Mouse (Mus musculus) megakaryocyte, embryonic 14.5 days (primary cell): ENCODE results near the gene Ly75.

ENCODE experiments used
- FLI1 ChIP-seq: IDR thresholded peaks from 2 replicates; pipeline ENCODE4 v1.6.1; 2012; ENCODE audit warnings: low read length, inconsistent platforms, mixed read lengths
- GATA1 ChIP-seq: IDR thresholded peaks from 3 replicates; pipeline ENCODE4 v1.6.1; 2012; ENCODE audit warnings: mixed read lengths, low read length, inconsistent platforms, borderline replicate concordance

DNA sequence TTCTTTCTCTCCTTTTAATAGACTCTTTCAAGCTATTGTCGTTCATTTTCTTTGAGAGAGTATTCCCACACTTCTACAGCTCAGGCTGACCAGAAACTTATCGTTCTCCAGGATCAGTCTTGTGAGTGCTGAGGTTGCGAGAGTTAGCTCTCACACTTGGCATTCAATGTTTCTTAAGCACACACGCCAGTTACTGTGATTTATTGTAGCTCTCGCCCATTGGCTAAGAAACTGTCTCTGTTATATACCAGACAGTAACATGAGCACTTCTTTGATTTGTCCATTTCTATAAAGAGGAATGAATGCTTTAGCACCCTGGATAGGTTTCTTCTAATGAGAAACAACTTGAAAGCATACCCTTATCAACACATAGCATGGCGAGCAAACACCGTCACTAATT is 15.2 kb downstream of the Ly75 start:
- TF ChIP-seq FLI1: no peak
- no peak for TF ChIP-seq GATA1
